Mouse (Mus musculus) liver, postnatal 0 days (tissue): Measurements from ENCODE around the gene Kansl2. TPM values are rescaled to one million over a fixed set of nuclear protein-coding genes. Genes with fewer than 3 reads are reported as not detected.
A peak's percentile ranks its signal among the peaks of the same experiment; 100 is the strongest.

Experiments
- ATAC-seq: fragments of 200-750 bp; cut with Nextera tagmentation; 2 replicates; pipeline ENCODE4 v1.8.0; 2017; ENCODE audit warnings: mild to moderate bottlenecking, moderate library complexity
- DNase-seq: peaks from one replicate; pipeline ENCODE4 v3.0.0-alpha.2; 2016
- H3K27ac ChIP-seq: fragments of 300-500 bp; sonication (generic); 2 replicates; pipeline ENCODE4 v1.5.1; 2014; ENCODE audit warnings: antibody characterized with exemption, moderate library complexity, mild to moderate bottlenecking, low read depth
- H3K27me3 ChIP-seq: fragments of 300-500 bp; sonication (generic); 2 replicates; pipeline ENCODE4 v1.6.1; 2014; ENCODE audit warnings: low read length, control low read depth, mixed read lengths; ENCODE audit not compliant: insufficient read depth
- H3K36me3 ChIP-seq: fragments of 300-500 bp; sonication (generic); replicated peaks from 2 replicates; pipeline ENCODE4 v1.6.1; 2014; ENCODE audit warnings: mild to moderate bottlenecking, control low read depth, low read length, moderate library complexity, mixed read lengths; ENCODE audit not compliant: insufficient read depth
- H3K4me1 ChIP-seq: fragments of 300-500 bp; sonication (generic); 2 replicates; pipeline ENCODE4 v1.6.1; 2014; ENCODE audit warnings: antibody characterized with exemption, mild to moderate bottlenecking, control low read depth; ENCODE audit not compliant: insufficient read depth
- H3K4me2 ChIP-seq: fragments of 300-500 bp; sonication (generic); 2 replicates; pipeline ENCODE4 v1.6.1; 2014; ENCODE audit warnings: low read depth, mild to moderate bottlenecking, low read length, moderate library complexity, mixed read lengths
- H3K4me3 ChIP-seq: fragments of 300-500 bp; sonication (generic); 2 replicates; pipeline ENCODE4 v1.5.1; 2014; ENCODE audit warnings: low read depth, low read length
- H3K9ac ChIP-seq: fragments of 300-500 bp; sonication (generic); replicated peaks from 2 replicates; pipeline ENCODE4 v1.6.1; 2014; ENCODE audit warnings: mild to moderate bottlenecking, moderate library complexity
- H3K9me3 ChIP-seq: fragments of 300-500 bp; sonication (generic); 2 replicates; pipeline ENCODE4 v1.6.1; 2016; ENCODE audit warnings: mild to moderate bottlenecking, control low read depth, low read length, mixed read lengths
- CTCF ChIP-seq: sonication (generic); IDR thresholded peaks from 2 replicates; pipeline ENCODE4 v1.5.1; 2016; ENCODE audit warnings: antibody characterized with exemption, low read depth
- EP300 ChIP-seq: IDR thresholded peaks from 2 replicates; pipeline ENCODE4 v1.6.1; 2016; ENCODE audit warnings: antibody characterized with exemption, low read depth, mild to moderate bottlenecking
- WGBS: fragments of 180-500 bp; shearing (Covaris S2); extraction: QIAGEN DNeasy Blood & Tissue Kit; methylation state at CpG from one replicate; pipeline ENCODE4 v1.1.7; 2014; ENCODE audit not compliant: insufficient replicate concordance; 5-methylcytosine and 5-hydroxymethylcytosine counted together
- polyA plus RNA-seq: library from polyadenylated mRNA; unstranded; fragments of >200 nt; fragmentation: Nextera tagmentation; extraction: Ambion mirVana; gene quantifications from 2 replicates; pipeline ENCODE4 v1.2.1, GENCODE M21; 2015

Kansl2 gene
- polyA plus RNA-seq, 1 experiment from 2014 or later, result 26.6 TPM

- no peak for ATAC-seq
- H3K27me3 ChIP-seq, result no peaks in the 10 kb centered on the region
- WGBS, result 42% methylated on average over 4 of the region's 4 CpGs
- no peaks in the 10 kb centered on the region for H3K36me3 ChIP-seq
- no peak within 1 kb of the TSS for H3K9ac ChIP-seq
- no peaks in the 10 kb centered on the region for H3K9me3 ChIP-seq
- no peak within 1 kb of the TSS for H3K27ac ChIP-seq
- H3K4me2 ChIP-seq, result no peak within 1 kb of the TSS
- no peak for TF ChIP-seq CTCF
- TF ChIP-seq EP300, result no peak
- no peak within 1 kb of the TSS for H3K4me3 ChIP-seq
- H3K4me1 ChIP-seq, result no peaks in the 10 kb centered on the region
- DNase-seq, result no peak
These were observed 42.0 kb downstream of the Kansl2 start, which contains the start of gene Olfr279 for GRCm38 (mm10) chr15:98492102-98492501. TSS of gene Olfr279 (plus strand) at chr15:98492402.

GRCm38 (mm10) chr15:98491332-98491731 is 42.7 kb downstream of the Kansl2 start:
- H3K9ac ChIP-seq, result no peak overlapping the region
- DNase-seq (no peak), ATAC-seq (no peak)
- 57% methylated on average over 2 of the region's 2 CpGs for WGBS
- no peaks in the 10 kb centered on the region for H3K36me3 ChIP-seq
- no peak overlapping the region for H3K4me3 ChIP-seq
- no peak overlapping the region for H3K4me2 ChIP-seq
- TF ChIP-seq CTCF (no peak), EP300 (no peak)
- no peak overlapping the region for H3K27ac ChIP-seq
- no peaks in the 10 kb centered on the region for H3K9me3 ChIP-seq
- no peaks in the 10 kb centered on the region for H3K27me3 ChIP-seq
- H3K4me1 ChIP-seq, result no peaks in the 10 kb centered on the region

GRCm38 (mm10) chr15:98486433-98487021 is 47.5 kb downstream of the Kansl2 start:
- 60% methylated on average over 8 of the region's 8 CpGs for WGBS
- ATAC-seq, result no peak
- TF ChIP-seq EP300 (no peak), CTCF (no peak)

GRCm38 (mm10) chr15:98483907-98484886 is 49.9 kb downstream of the Kansl2 start:
- Histone ChIP-seq H3K4me2 (peak overlapping the region; percentile 22; the same call in 1 of the 2 replicates), H3K27ac (peak overlapping the region; percentile 85), H3K4me3 (no peak overlapping the region), H3K9me3 (no peaks in the 10 kb centered on the region), H3K36me3 (no peaks in the 10 kb centered on the region), H3K9ac (no peak overlapping the region), H3K27me3 (no peaks in the 10 kb centered on the region), H3K4me1 (0 out of 2 replicates have a peak, but pooled peaks cover 4% of the 10 kb centered on the region)
- DNase-seq (peak; percentile 29), ATAC-seq (peak; percentile 77)
- TF ChIP-seq CTCF (no peak), EP300 (peak; percentile 13; the same call in 1 of the 2 replicates)
- WGBS, result 40% methylated on average over 18 of the region's 18 CpGs

More at GRCm38 (mm10) chr15:98486433-98487021, 47.5 kb downstream of the Kansl2 start:
- Histone ChIP-seq H3K4me1 (0 out of 2 replicates have a peak, but pooled peaks cover 4% of the 10 kb centered on the region), H3K27ac (no peak overlapping the region), H3K27me3 (no peaks in the 10 kb centered on the region), H3K4me2 (no peak overlapping the region), H3K4me3 (no peak overlapping the region), H3K9me3 (no peaks in the 10 kb centered on the region), H3K36me3 (no peaks in the 10 kb centered on the region), H3K9ac (no peak overlapping the region)
- no peak for DNase-seq

- no peak within 1 kb of the TSS for H3K4me2 ChIP-seq
- no peak within 1 kb of the TSS for H3K9ac ChIP-seq
- H3K4me3 ChIP-seq, result no peak within 1 kb of the TSS
- H3K27ac ChIP-seq, result peak within 1 kb of the TSS; percentile 13; the same call in 1 of the 2 replicates
- no peaks in the 10 kb centered on the region for H3K9me3 ChIP-seq
- ATAC-seq (no peak), DNase-seq (no peak)
- WGBS, result 53% methylated on average over 3 of the region's 3 CpGs
- no peaks in the 10 kb centered on the region for H3K36me3 ChIP-seq
- TF ChIP-seq EP300 (no peak), CTCF (no peak)
- no peaks in the 10 kb centered on the region for H3K27me3 ChIP-seq
- H3K4me1 ChIP-seq, result 0 out of 2 replicates have a peak, but pooled peaks cover 4% of the 10 kb centered on the region
These were observed 51.4 kb downstream of the Kansl2 start, which contains the start of gene Lalba for GRCm38 (mm10) chr15:98482701-98483100. TSS of gene Lalba (minus strand) at chr15:98482721.

GRCm38 (mm10) chr15:98479568-98480102 is 54.4 kb downstream of the Kansl2 start:
- no peaks in the 10 kb centered on the region for H3K9me3 ChIP-seq
- H3K9ac ChIP-seq, result no peak overlapping the region
- TF ChIP-seq CTCF, result no peak
- no peak for TF ChIP-seq EP300
- 0 out of 2 replicates have a peak, but pooled peaks cover 4% of the 10 kb centered on the region for H3K4me1 ChIP-seq
- 60% methylated on average over 7 of the region's 7 CpGs for WGBS
- ATAC-seq, result no peak
- no peaks in the 10 kb centered on the region for H3K27me3 ChIP-seq
- no peak overlapping the region for H3K4me3 ChIP-seq
- H3K27ac ChIP-seq, result no peak overlapping the region
- H3K36me3 ChIP-seq, result no peaks in the 10 kb centered on the region
- H3K4me2 ChIP-seq, result no peak overlapping the region
- no peak for DNase-seq
